Mouse (Mus musculus) G1E-ER4 (cell line): ENCODE measurements around the gene Ilf2. TPM values are rescaled to one million over a fixed set of nuclear protein-coding genes. Genes with fewer than 3 reads are reported as not detected.

Experiments used
- GATA1 ChIP-seq: IDR thresholded peaks from one replicate; pipeline ENCODE4 v1.8.0; 2012; ENCODE audit warnings: low read length, inconsistent platforms
- polyA plus RNA-seq: library from polyadenylated mRNA; stranded (reverse); fragments of >175 nt; gene quantifications from 2 replicates; pipeline ENCODE4 v1.2.3, GENCODE M21; 2012

The Ilf2 gene
- polyA plus RNA-seq, 1 experiment: 32.3 TPM

DNA sequence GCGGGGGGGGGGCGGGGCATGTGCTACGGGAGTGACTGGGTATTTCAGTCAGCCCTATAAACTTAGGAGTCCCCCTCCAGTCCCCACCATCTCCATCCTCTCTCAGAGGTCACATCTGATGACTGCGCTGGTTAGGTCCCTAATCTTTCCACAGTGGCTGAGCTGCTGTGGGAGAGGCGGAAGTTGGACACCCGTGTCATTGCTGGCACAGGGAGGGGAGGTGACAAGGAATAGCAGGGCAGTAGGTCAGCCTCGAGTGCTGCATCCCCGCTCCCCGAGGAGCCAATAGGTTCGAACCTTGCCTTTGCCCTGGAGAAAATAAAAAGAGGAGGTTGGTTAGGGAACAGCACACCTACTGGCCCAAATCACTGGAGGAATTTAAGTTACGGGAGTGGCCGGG lies 25.1 kb upstream of the Ilf2 start:
- no peak for TF ChIP-seq GATA1

DNA sequence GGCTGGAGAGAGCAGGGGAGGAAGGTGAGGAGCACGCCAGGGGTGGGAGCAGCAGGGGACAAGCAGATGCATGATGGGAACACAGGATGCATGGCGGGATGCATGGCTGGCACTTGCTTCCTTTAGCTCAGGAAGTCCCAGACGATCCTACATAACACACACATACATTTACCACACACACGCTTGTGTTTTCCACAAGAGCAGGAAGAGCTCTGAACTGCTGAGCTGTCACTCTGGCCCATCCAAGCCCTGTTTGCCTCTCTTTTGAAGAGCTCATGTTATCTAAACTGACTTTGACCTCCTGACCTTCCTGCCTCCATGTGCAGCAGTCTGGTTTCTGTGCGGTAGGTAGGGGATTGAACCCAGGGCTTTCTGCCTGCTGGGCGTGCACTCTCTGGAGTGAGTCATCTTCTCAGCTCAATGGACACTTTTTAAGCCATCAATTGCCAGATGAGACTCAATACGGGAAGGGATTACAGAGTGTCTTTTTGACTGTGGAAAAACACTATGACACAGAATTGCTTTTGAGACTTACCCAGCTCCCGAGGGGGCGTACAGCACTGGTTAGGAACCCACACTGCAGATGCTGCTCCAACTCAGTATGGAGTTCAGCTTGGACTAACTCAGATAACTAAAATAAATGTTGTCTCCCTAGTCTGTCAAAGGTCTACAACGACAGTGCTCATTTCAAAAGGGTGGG lies 24.4 kb upstream of the Ilf2 start:
- no peak for TF ChIP-seq GATA1

DNA sequence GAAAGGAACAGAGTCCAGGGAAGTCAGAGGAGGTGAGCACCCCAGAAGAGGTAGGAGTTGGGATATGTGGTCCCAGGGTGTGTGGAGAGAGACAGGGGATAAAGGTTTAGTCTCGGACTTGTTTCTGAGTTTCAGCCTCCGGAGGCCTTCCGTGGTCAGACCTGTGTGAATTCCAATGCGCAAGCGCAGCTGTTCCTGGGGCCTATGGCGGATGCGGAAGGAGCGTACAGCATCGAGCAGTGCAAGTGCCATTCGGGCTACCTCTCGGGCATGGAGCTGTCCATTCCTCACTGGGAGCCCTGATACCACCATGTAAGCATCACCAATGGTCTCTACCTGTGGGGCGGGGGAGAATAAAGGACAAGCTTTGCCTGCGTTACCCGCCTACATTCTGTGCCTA lies 21.0 kb upstream of the Ilf2 start:
- no peak for TF ChIP-seq GATA1

DNA sequence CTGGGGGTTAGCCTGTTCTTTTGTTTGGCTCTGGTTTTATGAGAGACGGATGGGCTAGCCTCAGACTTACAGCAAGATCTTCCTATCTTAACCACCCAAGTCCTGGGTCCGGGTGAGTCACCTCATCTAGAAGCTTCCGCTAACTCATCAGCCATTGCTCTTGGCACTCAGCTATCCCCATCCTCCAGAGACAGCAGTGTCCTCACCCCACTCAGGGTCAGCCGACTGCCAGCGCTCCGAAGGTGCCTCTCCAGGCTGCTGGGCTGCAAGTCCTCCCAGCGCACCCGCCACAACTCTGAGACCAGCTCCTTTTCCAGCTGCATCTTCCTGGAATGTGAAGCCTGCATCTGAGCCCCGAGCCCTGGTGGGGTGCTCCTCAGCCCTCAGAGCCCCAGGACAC lies 16.2 kb upstream of the Ilf2 start:
- TF ChIP-seq GATA1: no peak

DNA sequence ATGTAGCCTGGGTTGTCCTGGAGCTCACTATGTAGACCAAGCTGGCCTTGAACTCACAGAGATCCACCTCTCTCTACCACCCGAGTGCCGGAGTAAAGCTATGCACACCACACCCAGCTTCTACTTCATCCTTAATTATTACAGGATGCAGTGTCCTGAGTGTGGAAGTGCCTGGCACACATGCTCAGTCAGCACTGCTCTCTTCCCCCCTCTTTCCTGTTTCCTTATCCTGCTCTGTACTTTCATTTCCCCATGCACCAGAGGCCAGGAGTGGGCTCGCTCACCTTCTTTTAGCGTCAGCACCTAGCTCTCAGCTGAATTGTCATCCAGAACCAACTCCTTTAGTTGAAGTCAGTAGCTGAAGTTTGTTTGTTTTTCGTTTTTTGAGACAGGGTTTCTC lies 15.6 kb upstream of the Ilf2 start:
- no peak for TF ChIP-seq GATA1

DNA sequence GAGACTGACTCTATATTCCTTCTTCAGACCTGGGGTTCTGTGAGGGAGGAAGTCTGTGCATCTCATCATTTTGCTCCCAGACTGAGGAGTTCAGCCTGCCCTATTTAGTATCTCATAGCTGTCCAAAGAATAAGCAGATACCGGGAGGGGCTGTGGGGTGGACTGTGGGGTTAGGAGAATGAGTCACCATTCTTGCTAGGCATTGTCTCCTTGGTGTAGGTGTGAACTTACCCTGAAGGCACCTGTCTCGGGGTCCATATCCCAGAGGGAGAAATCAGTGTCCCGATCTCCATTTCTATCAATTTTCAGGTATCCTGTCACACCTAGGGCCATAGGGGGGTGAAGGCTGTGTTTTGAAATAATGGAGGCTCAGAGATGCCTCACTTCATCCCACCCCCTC lies 14.0 kb upstream of the Ilf2 start:
- TF ChIP-seq GATA1: no peak

DNA sequence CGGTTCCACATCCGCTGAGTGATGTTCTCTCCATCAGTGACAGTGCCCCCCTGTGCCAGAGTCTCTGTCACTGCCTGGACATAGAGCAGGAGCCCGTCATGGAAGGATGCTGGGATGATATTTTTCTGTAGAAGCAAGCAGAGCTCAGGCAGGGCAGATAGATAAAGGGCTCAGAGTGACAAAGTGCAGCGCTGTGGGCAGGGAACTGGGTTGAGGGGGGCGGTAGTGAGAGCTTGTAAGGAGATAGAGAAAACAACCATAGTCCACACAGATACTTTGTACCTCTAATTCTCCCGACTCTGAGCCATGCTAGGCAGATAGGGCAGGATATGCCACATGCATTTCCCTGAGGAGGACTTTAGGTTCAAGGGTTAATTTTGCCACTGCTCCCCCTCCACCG lies 13.3 kb upstream of the Ilf2 start:
- TF ChIP-seq GATA1: no peak

DNA sequence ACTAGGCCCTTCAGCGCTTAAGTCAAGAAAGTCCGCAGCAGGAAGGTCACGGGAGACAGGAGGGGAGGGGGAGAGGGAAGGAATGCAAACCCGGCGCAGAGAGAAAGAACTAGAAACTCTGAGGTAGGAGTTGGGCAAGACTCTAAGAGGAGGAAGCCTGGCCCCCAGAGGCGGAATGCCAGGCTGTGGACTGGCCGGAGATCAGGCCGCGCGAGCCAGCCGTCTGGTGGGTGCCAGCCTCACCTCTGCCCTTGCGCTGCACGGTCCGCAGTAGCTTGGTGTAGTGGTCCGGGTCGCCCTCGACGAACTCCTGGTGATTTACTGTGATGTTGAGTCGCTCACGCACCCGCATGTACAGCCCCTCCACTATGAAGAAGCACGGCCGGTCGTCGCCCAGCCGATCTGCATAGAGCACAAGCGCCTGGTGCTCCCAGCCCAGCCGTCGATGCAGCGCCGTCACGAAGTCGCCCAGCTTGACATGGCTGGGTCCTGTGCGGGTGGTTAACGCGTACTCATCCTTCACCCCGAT lies 11.3 kb upstream of the Ilf2 start:
- TF ChIP-seq GATA1: no peak

DNA sequence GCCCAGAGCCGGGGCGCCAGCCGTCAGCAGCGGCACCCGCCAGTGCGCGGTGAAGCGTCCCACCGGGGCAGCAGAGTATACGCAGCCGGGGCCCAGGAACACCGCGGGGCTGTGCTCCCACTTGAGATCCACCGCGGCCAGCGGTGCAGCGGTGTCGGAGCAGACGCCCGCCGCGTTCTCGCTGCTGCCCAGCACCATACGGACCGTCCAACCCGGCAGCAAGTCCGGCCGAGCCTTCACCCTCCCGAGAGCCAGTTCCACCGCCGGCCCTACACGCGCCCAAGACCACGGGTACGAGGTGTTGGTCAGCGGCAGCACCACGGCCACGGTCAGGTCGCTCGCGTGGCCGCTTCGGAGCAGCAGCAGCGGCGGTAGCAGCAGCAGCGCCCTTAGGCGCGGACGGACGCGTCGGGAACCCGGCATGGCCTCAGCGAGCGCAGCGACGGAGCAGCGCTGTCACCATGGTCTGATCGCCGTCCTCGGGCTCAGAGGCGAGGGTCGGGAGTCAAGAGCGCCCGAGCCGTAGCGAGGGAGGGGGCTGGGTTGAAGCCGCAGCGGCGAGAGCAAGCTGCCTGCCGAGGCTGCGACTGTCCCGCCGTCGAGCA lies 10.7 kb upstream of the Ilf2 start:
- no peak for TF ChIP-seq GATA1

DNA sequence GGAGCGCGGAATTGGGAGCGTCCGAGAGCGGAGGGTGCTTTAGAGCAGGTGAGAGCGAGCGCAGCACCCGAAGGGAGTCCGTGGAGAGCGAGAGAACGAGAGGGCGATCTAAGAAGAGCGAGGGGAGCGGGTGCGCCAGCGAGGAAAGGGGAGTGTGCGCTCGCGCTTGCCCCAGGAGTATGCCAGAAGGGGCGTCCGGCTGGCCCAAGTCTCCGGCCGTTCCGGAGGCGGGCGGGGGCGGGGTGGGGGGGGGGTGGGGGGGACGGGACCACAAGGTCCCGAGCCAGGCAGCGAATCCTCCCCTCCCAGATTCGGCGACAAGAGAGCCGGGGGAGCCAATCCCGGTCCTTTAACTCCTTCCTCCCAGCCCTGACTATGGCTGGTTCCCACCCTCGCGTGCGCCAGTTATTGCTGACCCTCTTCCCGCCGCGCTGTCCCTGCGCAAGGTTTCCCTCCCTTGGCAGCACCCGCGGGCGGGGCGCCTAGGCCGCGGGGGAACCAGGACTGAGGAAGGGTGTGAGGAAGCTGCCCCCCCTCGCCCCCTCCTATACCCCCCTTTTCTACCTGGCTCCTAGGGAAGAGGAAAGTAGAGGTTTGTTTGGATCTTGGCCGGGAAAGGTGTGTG lies 10.1 kb upstream of the Ilf2 start, which contains the start of gene Npr1:
Gene Npr1, minus strand, starts transcription at position 181 of the 625 bp plus-strand sequence.
- TF ChIP-seq GATA1: no peak

DNA sequence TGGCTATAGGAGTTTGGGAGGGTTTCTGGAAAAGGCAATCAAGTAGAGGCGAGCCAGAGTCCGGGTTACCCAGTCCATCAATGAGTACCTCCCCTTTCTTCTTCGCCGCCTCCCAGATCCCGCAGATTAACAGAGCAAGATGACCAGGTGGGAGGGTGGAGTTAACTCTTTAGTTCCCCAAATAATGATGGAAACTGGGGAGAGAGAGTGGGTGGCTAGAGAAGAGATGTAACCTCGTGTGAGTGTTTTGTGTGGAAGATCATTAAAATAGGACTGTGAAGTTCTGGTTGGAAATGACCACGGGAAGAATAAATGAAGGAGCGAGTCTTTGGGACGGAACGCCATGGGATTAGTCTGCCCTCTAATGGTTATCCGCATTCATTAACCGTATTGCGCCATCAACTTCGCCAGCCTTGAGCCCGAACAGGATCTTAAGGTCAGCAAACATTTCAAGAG lies 9.6 kb upstream of the Ilf2 start:
- TF ChIP-seq GATA1: no peak

DNA sequence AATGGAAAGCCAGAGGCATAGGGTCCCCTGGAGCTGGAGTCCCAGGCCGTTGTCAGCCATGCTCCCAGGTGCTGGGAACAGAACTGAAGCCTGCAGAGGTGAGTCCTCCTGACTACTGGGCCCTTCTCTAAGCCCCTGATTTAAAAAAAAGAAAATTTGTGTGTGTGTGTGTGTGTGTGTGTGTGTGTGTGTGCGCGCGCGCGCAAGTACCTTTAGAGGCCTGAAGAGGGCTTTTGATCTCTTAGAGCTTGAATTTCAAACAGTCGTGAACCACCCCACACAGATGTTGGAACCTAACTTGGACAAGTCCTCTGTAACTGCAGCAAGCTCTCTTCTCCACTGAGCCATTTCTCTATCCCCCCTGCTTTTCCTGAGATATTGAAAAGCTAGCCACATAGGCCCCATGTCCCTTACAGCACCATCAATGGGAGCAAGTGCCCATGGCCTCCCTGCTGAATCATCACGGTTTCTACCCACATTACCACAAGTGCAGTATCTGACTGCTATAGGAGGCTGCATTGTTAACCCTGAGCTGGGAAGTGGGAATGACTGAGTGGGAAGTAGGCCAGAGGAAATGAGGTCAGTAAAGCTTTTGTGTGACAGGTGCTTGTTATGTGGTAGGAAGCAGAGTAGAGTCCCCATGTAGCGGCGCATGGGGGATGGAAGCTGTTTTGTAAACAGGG lies 8.2 kb upstream of the Ilf2 start:
- no peak for TF ChIP-seq GATA1

DNA sequence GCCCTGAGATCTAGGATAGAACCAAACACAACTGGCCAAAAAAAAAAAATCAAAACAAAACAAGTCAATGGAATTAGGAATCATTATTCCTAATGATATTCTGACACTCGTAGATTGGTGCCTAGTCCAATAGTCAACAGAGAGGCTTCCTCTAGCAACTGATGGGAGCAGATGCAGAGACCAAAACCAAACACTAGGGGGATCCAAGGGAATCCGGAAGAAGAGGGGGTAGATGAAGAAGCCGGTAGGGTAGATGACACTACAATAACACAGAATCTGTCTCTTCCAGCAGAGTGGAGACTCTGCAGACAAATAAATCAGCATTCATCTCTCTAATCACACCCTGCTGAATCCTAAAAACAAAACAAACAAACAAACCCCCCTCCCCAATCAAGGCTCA lies 3.7 kb upstream of the Ilf2 start:
- no peak for TF ChIP-seq GATA1

DNA sequence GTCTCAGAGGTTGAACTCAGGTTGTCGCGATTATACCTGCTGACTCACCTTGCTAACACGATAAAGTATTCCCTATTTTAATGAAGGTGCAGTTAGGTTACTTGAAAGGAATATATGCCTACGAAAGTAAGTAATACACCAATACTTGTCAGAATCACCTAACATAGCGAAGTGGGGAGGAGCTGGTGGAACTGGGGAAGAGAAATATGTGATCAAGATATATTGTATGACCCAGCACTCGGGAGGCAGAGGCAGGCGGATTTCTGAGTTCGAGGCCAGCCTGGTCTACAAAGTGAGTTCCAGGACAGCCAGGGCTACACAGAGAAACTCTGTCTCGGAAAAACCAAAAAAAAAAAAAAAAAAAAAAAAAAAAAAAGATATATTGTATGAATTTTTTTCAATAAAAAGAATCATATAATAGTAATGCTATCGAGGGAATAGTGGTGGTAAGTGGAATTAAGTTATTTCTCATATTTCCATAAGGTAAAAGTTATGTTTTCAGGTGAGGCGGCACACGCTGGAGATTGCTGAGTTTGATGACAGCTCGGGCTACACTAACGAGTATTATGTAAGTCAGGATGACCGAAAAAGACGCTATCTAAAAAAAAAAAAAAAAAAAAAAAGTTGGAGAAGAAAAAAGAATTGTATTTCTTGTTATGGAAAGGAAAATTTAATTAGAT lies 635 bp upstream of the Ilf2 start:
- TF ChIP-seq GATA1: no peak

DNA sequence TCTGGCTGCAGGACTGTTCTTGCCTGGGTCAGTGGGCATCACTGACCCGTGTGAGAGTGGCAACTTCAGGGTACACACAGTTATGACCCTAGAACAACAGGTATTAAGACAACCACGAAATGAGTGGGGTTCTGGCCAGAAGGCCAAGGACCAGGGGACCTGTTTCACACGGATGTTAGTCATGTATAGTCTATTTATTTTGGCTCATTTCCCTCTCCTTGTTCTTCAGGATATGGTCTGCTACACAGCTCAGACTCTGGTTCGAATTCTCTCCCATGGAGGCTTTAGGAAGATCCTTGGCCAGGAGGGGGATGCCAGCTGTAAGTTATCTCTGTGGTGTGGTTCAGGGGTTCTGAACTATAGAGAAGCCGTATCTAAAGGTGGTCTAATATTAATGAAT lies 11.1 kb downstream of the Ilf2 start:
- no peak for TF ChIP-seq GATA1

DNA sequence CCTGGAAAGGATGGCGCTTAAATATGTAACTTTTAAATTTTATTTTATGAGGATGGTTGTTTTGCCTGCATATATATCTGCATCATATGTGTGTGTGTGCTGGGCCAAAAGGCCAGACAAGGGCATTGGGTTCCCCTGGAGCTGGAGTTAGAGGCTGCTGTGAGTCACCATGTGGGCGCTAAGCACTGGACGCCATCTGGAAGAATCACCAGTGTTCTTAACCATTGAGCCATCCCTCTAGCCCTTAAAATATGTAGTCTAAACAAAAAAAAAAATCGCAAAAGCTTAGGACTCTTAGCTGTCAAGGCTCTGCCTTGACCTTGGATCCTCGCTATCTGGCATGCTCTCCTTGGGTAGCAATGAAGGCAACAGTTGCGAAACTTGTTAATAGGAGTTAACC lies 12.7 kb downstream of the Ilf2 start:
- TF ChIP-seq GATA1: no peak
